Mouse (Mus musculus) thymus, postnatal 25 days (tissue): ENCODE results near the gene Marc2.

Source experiments
- DNase-seq: peaks from one replicate; pipeline ENCODE4 v3.0.0; 2022

Marc2 gene

GRCm38 (mm10) chr1:184807627-184808417, 38.4 kb downstream of the Marc2 start:
- DNase-seq: peak; percentile 27

DNA sequence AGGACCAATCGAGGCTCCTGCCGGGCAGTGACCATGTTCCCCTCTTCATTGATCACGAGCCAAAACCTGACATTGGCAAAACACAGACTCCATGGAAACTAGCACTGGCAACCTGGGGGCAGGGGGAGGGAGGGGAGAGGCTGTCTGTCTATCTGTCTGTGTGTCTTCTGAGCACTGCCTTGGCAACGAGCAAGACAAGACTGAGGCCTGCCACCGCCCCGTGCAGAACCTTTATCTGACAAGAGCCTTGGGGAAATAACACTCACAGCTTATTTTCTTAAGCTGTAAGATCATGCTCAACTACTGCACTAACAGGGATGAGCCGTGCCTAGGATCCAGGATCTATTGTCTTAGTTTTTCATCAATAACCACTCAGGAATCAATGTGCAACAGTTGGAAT, 39.1 kb downstream of the Marc2 start:
- no peak for DNase-seq

- DNase-seq: no peak
These were observed 40.5 kb downstream of the Marc2 start for GRCm38 (mm10) chr1:184805749-184806148.

DNA sequence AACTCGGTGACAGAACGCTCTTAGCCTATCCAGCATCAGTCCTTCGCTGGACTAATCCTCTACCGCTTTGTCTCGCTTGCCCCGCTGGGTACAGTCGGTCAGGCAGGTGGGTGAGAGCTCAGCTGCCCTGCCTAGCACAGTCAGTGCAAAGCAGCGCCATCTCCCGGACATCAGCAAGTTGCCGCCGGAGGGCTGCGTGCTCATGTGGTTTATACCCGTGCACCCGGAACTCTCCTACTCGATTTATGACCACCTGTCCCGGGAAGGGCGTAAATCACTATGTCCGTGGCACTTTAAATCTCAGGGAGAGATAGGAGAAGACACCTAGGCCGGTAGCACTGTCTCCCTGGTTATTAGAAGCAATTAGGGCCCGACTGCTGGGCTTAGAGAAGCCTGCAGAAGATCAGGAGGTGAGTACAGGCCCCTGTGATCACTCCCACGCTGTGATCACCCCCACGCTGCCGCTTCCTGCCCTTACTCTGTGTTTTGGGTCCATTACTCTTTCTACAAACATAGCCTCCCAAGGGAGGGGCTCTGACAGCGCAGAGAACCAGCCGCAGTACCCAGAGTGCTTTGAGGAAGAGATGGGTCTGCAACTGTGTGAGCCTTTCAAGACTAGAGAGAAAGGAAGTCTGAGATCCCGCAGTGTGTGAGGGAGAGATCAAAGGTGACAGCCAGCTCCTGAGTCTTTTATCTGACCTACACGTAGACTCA, 52.9 kb downstream of the Marc2 start:
- DNase-seq: peak; percentile 85

GRCm38 (mm10) chr1:184791109-184791508, 55.1 kb downstream of the Marc2 start:
- DNase-seq: peak; percentile 52

- DNase-seq: peak; percentile 15
These were observed 59.7 kb downstream of the Marc2 start for GRCm38 (mm10) chr1:184786376-184787151.

DNA sequence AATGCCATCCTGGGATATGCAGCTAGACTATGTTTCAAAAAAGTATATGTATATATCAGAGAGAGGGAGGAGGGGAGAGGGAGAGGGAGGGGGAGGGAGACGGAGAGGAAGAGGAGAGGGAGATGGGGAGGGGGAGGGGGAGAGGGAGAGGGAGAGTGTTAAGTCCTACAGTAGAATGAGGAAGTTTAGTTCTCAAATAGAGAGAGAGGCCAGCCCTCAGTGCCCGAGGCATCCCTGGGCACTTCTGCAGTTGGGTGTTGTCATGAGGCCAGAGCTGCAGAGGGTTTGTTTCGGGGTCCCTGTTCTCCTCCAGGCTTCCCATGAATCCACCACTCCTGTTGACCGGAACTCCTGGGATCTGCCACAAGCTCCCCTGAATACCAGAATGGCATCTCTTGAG, 62.6 kb downstream of the Marc2 start:
- no peak for DNase-seq

DNA sequence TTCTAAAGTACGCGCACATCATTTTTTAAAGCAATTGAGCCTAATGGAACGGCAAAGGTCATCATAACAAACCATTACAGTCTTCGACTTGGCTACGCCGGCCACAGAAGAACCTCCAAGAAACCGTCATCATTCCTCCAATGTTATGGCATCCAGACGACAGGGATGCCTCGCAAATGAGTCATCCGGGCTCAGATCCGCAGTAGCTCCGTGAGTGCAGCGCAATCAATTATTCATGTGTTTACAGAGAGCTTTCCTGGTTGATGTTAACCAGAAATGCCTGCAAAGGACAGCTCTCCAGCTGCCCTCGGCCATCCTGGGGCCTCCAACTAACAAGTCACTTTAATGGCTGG, 64.1 kb downstream of the Marc2 start:
- no peak for DNase-seq

- DNase-seq: no peak
These were observed 64.7 kb downstream of the Marc2 start for GRCm38 (mm10) chr1:184781286-184782160.

- no peak for DNase-seq
These were observed 68.1 kb downstream of the Marc2 start for GRCm38 (mm10) chr1:184778157-184778556.

DNA sequence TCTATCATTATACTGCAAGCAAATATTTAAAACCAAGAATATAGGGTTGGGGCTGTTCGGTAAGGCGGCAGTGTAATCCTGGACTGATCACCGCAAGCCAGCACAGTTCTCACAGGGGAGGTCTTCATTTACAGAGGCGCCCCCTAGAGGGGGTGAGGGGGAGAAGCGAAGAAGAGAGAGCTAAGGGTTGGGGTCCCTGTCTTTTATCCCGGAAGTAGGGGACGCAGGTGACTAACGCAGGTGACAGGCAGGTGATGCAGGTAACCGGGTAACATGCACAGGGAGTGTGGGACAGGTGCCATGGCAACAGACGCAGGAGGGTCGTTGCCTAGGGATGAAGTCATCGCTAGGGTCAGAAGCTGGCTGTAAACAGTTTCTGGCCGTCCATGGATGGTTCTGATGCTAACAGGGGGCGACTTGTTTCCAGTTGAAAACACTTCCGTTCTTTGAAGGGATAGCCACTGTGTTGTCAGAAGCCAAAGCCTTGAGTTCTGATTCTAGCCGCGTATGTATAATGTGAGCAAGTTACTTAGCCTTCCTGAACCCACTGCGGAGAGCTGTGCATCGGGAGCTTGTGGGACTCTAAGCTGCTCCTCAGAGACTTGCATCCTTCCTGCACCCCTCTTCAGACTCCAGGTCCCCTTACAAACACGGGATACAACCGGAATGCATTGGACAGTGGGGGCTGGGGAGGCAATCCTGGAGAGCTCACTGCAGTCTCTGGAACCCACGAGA, 69.0 kb downstream of the Marc2 start:
- no peak for DNase-seq

DNA sequence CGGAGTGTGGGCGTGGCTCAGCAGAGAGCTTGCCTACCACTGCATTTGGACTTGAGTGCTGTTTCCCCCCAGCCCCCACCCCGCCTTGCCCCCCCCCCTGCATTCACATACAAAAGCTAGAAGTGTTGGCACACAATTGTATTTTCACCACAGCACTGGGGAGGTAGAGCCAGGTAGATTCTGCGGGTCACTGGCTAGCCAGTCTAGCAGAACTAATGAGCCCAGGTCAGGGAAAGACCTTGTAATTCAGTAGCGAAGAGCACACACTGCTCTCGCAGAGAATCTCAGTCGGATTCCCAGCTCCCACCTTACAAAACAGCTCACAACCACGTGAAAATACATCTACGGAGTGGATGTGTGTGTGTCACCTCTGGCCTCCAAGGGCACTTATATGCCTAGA, 71.0 kb downstream of the Marc2 start:
- no peak for DNase-seq

DNA sequence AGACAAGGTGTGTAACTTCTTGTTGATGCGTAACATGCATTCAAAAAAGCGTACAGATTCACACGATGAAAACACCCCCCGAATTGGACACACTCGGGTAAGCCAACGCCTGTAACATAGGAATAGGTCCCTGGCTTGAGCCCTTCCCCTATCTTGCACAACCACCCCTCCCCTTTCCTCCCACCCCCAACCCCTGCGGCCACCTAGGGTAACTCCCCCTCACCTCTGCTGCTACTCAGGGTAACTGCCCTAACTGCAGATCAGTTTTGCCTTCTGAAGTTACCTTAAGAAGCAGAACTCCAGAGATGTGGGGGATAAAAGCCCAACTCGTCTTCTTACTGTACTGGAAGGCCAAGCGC, 74.4 kb downstream of the Marc2 start:
- DNase-seq: no peak

GRCm38 (mm10) chr1:184771202-184771890, 74.9 kb downstream of the Marc2 start:
- DNase-seq: peak; percentile 69

DNA sequence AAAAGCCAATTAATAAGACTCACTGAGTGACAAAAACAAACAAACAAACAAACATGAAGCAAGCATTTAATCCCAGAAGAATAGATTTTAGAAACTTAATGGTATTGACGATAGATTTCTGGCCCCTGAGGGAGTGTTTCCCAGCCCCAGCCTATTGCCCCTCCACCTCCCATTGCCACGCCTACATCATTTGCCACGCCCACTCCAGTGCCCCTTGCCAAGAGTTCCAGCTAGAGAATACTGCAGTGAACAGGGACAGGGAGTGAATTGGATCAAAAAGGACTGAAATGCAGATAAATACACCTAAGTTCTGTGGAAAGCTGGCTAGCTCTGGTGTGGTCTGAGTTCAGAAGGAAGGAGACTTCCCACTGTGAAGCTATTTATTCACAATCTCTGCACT, 82.4 kb downstream of the Marc2 start:
- no peak for DNase-seq
